Mouse (Mus musculus): Measurements from ENCODE around the gene St8sia6.

DNA sequence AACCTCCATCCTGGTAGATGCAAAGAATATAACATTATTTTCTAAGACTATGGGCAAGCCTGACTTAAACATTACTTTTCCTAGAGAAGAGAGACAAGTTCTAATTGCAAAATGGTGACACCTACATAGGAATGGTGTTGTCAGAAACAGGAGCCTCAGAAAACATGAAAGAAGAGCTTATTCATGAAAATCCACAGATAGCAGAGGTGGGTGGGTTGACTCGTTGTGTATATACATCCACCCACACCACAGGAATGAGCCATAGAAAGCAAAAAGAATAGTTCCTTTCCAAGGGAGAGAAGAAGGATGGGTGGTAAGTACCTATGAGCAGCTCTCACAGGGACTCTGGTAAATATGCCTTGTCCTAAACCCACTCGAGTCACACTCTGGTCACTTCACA, 22.8 kb upstream of the St8sia6 start:
- TF ChIP-seq CTCF (IDR thresholded peaks at IDR 0.05; ENCODE audit: low read depth, low read length): no peak
- no peak for TF ChIP-seq POLR2A (IDR thresholded peaks at IDR 0.05; ENCODE audit: insufficient read depth, low read length)
- TF ChIP-seq EP300 (IDR thresholded peaks at IDR 0.05; ENCODE audit: insufficient read depth, low read depth, low read length): no peak
